Mouse (Mus musculus) urinary bladder, adult 2 months (tissue): ENCODE measurements around the gene Ankrd53. TPM values are rescaled to one million over a fixed set of nuclear protein-coding genes. Genes with fewer than 3 reads are reported as not detected.
A peak's percentile ranks its signal among the peaks of the same experiment; 100 is the strongest.
"Not testable (repeated sequence)": the region's sequence is repeated elsewhere in the genome, so short reads cannot be mapped to it uniquely, and the experiment has no call there.

ENCODE experiments used
- DNase-seq: peaks from one replicate; pipeline ENCODE4 v3.0.0; 2022; ENCODE audit warnings: low spot score
- polyA plus RNA-seq: library from polyadenylated mRNA; depleted of rRNA; stranded (reverse); fragments of >200 nt; gene quantifications from 2 replicates; pipeline ENCODE4 v1.2.3, GENCODE M21; 2012; rRNA removed

The Ankrd53 gene
- polyA plus RNA-seq, 1 experiment: not detected

- no peak for DNase-seq
Measured at GRCm38 (mm10) chr6:83766982-83767381, 4.5 kb downstream of the Ankrd53 start.

- DNase-seq: no peak
Measured at GRCm38 (mm10) chr6:83768485-83768884, 6.0 kb downstream of the Ankrd53 start.

- no peak for DNase-seq
Measured at GRCm38 (mm10) chr6:83774126-83774525, 11.7 kb downstream of the Ankrd53 start.

GRCm38 (mm10) chr6:83774781-83775563 lies 12.5 kb downstream of the Ankrd53 start:
- no peak for DNase-seq

GRCm38 (mm10) chr6:83775638-83776293 lies 13.3 kb downstream of the Ankrd53 start, which contains the start of gene Tex261:
Tex261 (minus strand) TSS chr6:83775813.
- peak; percentile 87 for DNase-seq

- DNase-seq: no peak
Measured at GRCm38 (mm10) chr6:83778306-83778705, 15.9 kb downstream of the Ankrd53 start.

- DNase-seq: no peak
Measured at GRCm38 (mm10) chr6:83779026-83779425, 16.6 kb downstream of the Ankrd53 start.

- DNase-seq: no peak
Measured at GRCm38 (mm10) chr6:83786426-83786825, 24.0 kb downstream of the Ankrd53 start.

- no peak for DNase-seq
Measured at GRCm38 (mm10) chr6:83788554-83788953, 26.1 kb downstream of the Ankrd53 start.

GRCm38 (mm10) chr6:83790533-83790932 lies 28.1 kb downstream of the Ankrd53 start:
- DNase-seq: not testable (repeated sequence)

GRCm38 (mm10) chr6:83791251-83791890 lies 28.9 kb downstream of the Ankrd53 start:
- DNase-seq: no peak

- peak; percentile 97 for DNase-seq
Measured at GRCm38 (mm10) chr6:83794760-83795296, 32.4 kb downstream of the Ankrd53 start, which contains the start of gene Nagk. Nagk (plus strand) TSS chr6:83794982.

GRCm38 (mm10) chr6:83795492-83795900 lies 33.1 kb downstream of the Ankrd53 start:
- DNase-seq: no peak

GRCm38 (mm10) chr6:83796686-83797085 lies 34.2 kb downstream of the Ankrd53 start:
- no peak for DNase-seq

- no peak for DNase-seq
Measured at GRCm38 (mm10) chr6:83802033-83802432, 39.6 kb downstream of the Ankrd53 start.

- no peak for DNase-seq
Measured at GRCm38 (mm10) chr6:83802846-83803245, 40.4 kb downstream of the Ankrd53 start.

GRCm38 (mm10) chr6:83815801-83816200 lies 53.4 kb downstream of the Ankrd53 start:
- DNase-seq: no peak

Other genes starting within 250 kb of the Ankrd53 start
- gene Actg2, start 226.4 kb upstream of the Ankrd53 start, polyA plus RNA-seq: 8,061 and 9,269 TPM in 2 replicates
- 27.6 and 28.4 TPM in 2 replicates for gene Stambp, start 189.9 kb upstream of the Ankrd53 start, polyA plus RNA-seq
- not detected in 2 replicates for gene Clec4f, start 106.5 kb upstream of the Ankrd53 start, polyA plus RNA-seq
- gene Cd207, start 84.8 kb upstream of the Ankrd53 start, polyA plus RNA-seq: not detected in 2 replicates
- gene Vax2, start 51.4 kb upstream of the Ankrd53 start, polyA plus RNA-seq: 0.06 TPM in 1 of 2 replicates, not detected in the other
- not detected in 2 replicates for gene Atp6v1b1, start 19.7 kb upstream of the Ankrd53 start, polyA plus RNA-seq
- 52.7 and 56.9 TPM in 2 replicates for gene Tex261, start 13.2 kb downstream of the Ankrd53 start, polyA plus RNA-seq
- gene Nagk, start 32.3 kb downstream of the Ankrd53 start, polyA plus RNA-seq: 40.8 and 50.9 TPM in 2 replicates
- 22.8 and 23.1 TPM in 2 replicates for gene Paip2b, start 69.1 kb downstream of the Ankrd53 start, polyA plus RNA-seq
- 37.0 and 38.6 TPM in 2 replicates for gene Zfp638, start 104.5 kb downstream of the Ankrd53 start, polyA plus RNA-seq
- gene Dysf, start 245.9 kb downstream of the Ankrd53 start, polyA plus RNA-seq: 14.9 and 17.6 TPM in 2 replicates